Mouse (Mus musculus) MEL (cell line): ENCODE results near the gene Dpp4. TPM values are rescaled to one million over a fixed set of nuclear protein-coding genes. Genes with fewer than 3 reads are reported as not detected.

Experiments used
- DNase-seq: peaks from one replicate; pipeline ENCODE4 v3.0.0; 2011; ENCODE audit warnings: low read depth, low spot score
- H3K27ac ChIP-seq: 2 replicates; pipeline ENCODE4 v1.5.1; 2012; ENCODE audit warnings: low read depth, mild to moderate bottlenecking, control low read depth, low read length, moderate library complexity; ENCODE audit not compliant: control insufficient read depth
- H3K27me3 ChIP-seq, 2 experiments: fragments of 150-350 bp in 1 of 2; sonication (generic) in 1 of 2; 2 replicates each; pipeline ENCODE4 v1.6.1; 2012; ENCODE audit warnings: low read length in 2 of 2, mild to moderate bottlenecking in 2 of 2, improper control_type of control experiment in 1 of 2, moderate library complexity in 1 of 2; ENCODE audit not compliant: insufficient read depth in 2 of 2, control insufficient read depth in 1 of 2
- H3K36me3 ChIP-seq, 2 experiments: 2 replicates each; pipeline ENCODE4 v1.6.1; 2012 to 2014; ENCODE audit warnings: low read length in 2 of 2, improper control_type of control experiment in 1 of 2, inconsistent platforms in 1 of 2, mild to moderate bottlenecking in 1 of 2; ENCODE audit not compliant: insufficient read depth in 2 of 2, control insufficient read depth in 1 of 2
- H3K4me1 ChIP-seq, 2 experiments: fragments of 150-350 bp in 1 of 2; sonication (generic) in 1 of 2; 2 replicates each; pipeline ENCODE4 v1.6.1; 2012; ENCODE audit warnings: low read length in 2 of 2, improper control_type of control experiment in 1 of 2, mild to moderate bottlenecking in 1 of 2; ENCODE audit not compliant: insufficient read depth in 2 of 2, control insufficient read depth in 1 of 2
- H3K4me3 ChIP-seq, 2 experiments: fragments of 150-350 bp in 1 of 2; sonication (generic) in 1 of 2; 2 replicates each; pipeline ENCODE4 v1.5.1; 2012; ENCODE audit warnings: low read depth in 2 of 2, low read length in 2 of 2, mild to moderate bottlenecking in 2 of 2, moderate library complexity in 2 of 2, control low read depth in 1 of 2, improper control_type of control experiment in 1 of 2; ENCODE audit not compliant: control insufficient read depth in 1 of 2, insufficient read depth in 1 of 2
- H3K79me2 ChIP-seq: 2 replicates; pipeline ENCODE4 v1.6.1; 2012; ENCODE audit warnings: mild to moderate bottlenecking, low read length, moderate library complexity; ENCODE audit not compliant: control insufficient read depth, poor library complexity, insufficient read depth
- H3K9ac ChIP-seq: 2 replicates; pipeline ENCODE4 v1.6.1; 2012; ENCODE audit warnings: low read depth, mild to moderate bottlenecking, control low read depth, low read length, moderate library complexity; ENCODE audit not compliant: control insufficient read depth, poor library complexity, severe bottlenecking
- H3K9me3 ChIP-seq: fragments of 150-350 bp; sonication (generic); replicated peaks from 2 replicates; pipeline ENCODE4 v1.6.1; 2012; ENCODE audit warnings: mild to moderate bottlenecking, low read length, improper control_type of control experiment, moderate library complexity; ENCODE audit not compliant: insufficient read depth
- BHLHE40 ChIP-seq: IDR thresholded peaks from 2 replicates; pipeline ENCODE4 v1.6.1; 2012; ENCODE audit warnings: low read depth, mild to moderate bottlenecking, inconsistent platforms, low read length, improper control_type of control experiment, borderline replicate concordance
- CHD1 ChIP-seq: IDR thresholded peaks from 2 replicates; pipeline ENCODE4 v1.6.1; 2012; ENCODE audit warnings: low read depth, mild to moderate bottlenecking, inconsistent platforms, low read length, improper control_type of control experiment
- CHD2 ChIP-seq: IDR thresholded peaks from 2 replicates; pipeline ENCODE4 v1.6.1; 2011; ENCODE audit warnings: low read length, improper control_type of control experiment
- CTCF ChIP-seq, 3 experiments: IDR thresholded peaks in 2 of 3; conservative IDR thresholded peaks in 1 of 3; 2 replicates each; pipeline ENCODE4 v1.5.1; 2011 to 2012; ENCODE audit warnings: low read length in 3 of 3, low read depth in 2 of 3, mild to moderate bottlenecking in 2 of 3, improper control_type of control experiment in 1 of 3, inconsistent platforms in 1 of 3, mixed read lengths in 1 of 3, moderate library complexity in 1 of 3; ENCODE audit not compliant: control insufficient read depth in 1 of 3, insufficient read depth in 1 of 3, poor library complexity in 1 of 3, severe bottlenecking in 1 of 3
- E2F4 ChIP-seq: IDR thresholded peaks from 2 replicates; pipeline ENCODE4 v1.6.1; 2011; ENCODE audit warnings: low read depth, low read length, improper control_type of control experiment, borderline replicate concordance
- ELF1 ChIP-seq: IDR thresholded peaks from 2 replicates; pipeline ENCODE4 v1.6.1; 2014; ENCODE audit warnings: low read depth, mild to moderate bottlenecking, inconsistent platforms, low read length, improper control_type of control experiment, moderate library complexity
- EP300 ChIP-seq, 2 experiments: IDR thresholded peaks; 2 replicates each; pipeline ENCODE4 v1.6.1; 2011; ENCODE audit warnings: improper control_type of control experiment in 2 of 2, low read length in 2 of 2, low read depth in 1 of 2, mild to moderate bottlenecking in 1 of 2
- ETS1 ChIP-seq: IDR thresholded peaks from 2 replicates; pipeline ENCODE4 v1.6.1; 2012; ENCODE audit warnings: low read depth, mild to moderate bottlenecking, inconsistent platforms, low read length, improper control_type of control experiment, moderate library complexity
- GATA1 ChIP-seq: IDR thresholded peaks from 2 replicates; pipeline ENCODE4 v1.6.1; 2011; ENCODE audit warnings: low read depth, low read length, improper control_type of control experiment
- HCFC1 ChIP-seq: IDR thresholded peaks from 2 replicates; pipeline ENCODE4 v1.6.1; 2012; ENCODE audit warnings: low read depth, mild to moderate bottlenecking, inconsistent platforms, low read length, improper control_type of control experiment, moderate library complexity
- JUND ChIP-seq: IDR thresholded peaks from 2 replicates; pipeline ENCODE4 v1.6.1; 2011; ENCODE audit warnings: low read depth, mild to moderate bottlenecking, improper control_type of control experiment, low read length
- MAFK ChIP-seq: IDR thresholded peaks from 2 replicates; pipeline ENCODE4 v1.6.1; 2011; ENCODE audit warnings: low read depth, mild to moderate bottlenecking, low read length, improper control_type of control experiment, borderline replicate concordance
- MAX ChIP-seq: IDR thresholded peaks from 2 replicates; pipeline ENCODE4 v1.6.1; 2011; ENCODE audit warnings: low read length, improper control_type of control experiment
- MYC ChIP-seq: IDR thresholded peaks from 2 replicates; pipeline ENCODE4 v1.6.1; 2011; ENCODE audit warnings: low read depth, mild to moderate bottlenecking, low read length, improper control_type of control experiment, moderate library complexity
- POLR2AphosphoS2 ChIP-seq: IDR thresholded peaks from 2 replicates; pipeline ENCODE4 v1.6.1; 2011; ENCODE audit warnings: low read length, improper control_type of control experiment
- RCOR1 ChIP-seq: IDR thresholded peaks from 2 replicates; pipeline ENCODE4 v1.6.1; 2012; ENCODE audit warnings: low read depth, mild to moderate bottlenecking, inconsistent platforms, low read length, improper control_type of control experiment
- SIN3A ChIP-seq: IDR thresholded peaks from 2 replicates; pipeline ENCODE4 v1.6.1; 2012; ENCODE audit warnings: low read length, improper control_type of control experiment, inconsistent platforms
- SMC3 ChIP-seq: IDR thresholded peaks from 2 replicates; pipeline ENCODE4 v1.6.1; 2011; ENCODE audit warnings: low read depth, low read length, improper control_type of control experiment
- TCF12 ChIP-seq: IDR thresholded peaks from 2 replicates; pipeline ENCODE4 v1.6.1; 2014; ENCODE audit warnings: low read depth, mild to moderate bottlenecking, inconsistent platforms, low read length, improper control_type of control experiment, moderate library complexity
- UBTF ChIP-seq: IDR thresholded peaks from 2 replicates; pipeline ENCODE4 v1.6.1; 2012; ENCODE audit warnings: low read depth, mild to moderate bottlenecking, inconsistent platforms, low read length, improper control_type of control experiment, moderate library complexity, borderline replicate concordance; ENCODE audit not compliant: insufficient read depth
- ZC3H11A ChIP-seq: IDR thresholded peaks from 2 replicates; pipeline ENCODE4 v1.6.1; 2012; ENCODE audit warnings: low read depth, mild to moderate bottlenecking, inconsistent platforms, low read length, improper control_type of control experiment
- ZMIZ1 ChIP-seq: IDR thresholded peaks from 2 replicates; pipeline ENCODE4 v1.6.1; 2012; ENCODE audit warnings: low read depth, mild to moderate bottlenecking, inconsistent platforms, low read length, improper control_type of control experiment, moderate library complexity
- ZNF384 ChIP-seq: IDR thresholded peaks from 2 replicates; pipeline ENCODE4 v1.6.1; 2012; ENCODE audit warnings: low read depth, mild to moderate bottlenecking, inconsistent platforms, low read length, improper control_type of control experiment
- polyA plus RNA-seq, 2 experiments: library from polyadenylated mRNA; stranded (reverse) in 1 of 2; unstranded in 1 of 2; fragments of >175 nt in 1 of 2; fragments of >200 nt in 1 of 2; gene quantifications; 2 replicates each; pipeline versions ENCODE4 v1.2.1 to v1.2.4; 2012; ENCODE audit warnings: low replicate concordance in 2 of 2, low read depth in 1 of 2; ENCODE audit not compliant: insufficient read length in 2 of 2, insufficient read depth in 1 of 2, missing spikeins in 1 of 2
- total RNA-seq: library from RNA; depleted of rRNA; stranded (reverse); fragments of 300-350 nt; gene quantifications from 2 replicates; pipeline ENCODE4 v1.2.3, GENCODE M21; 2012

Gene Dpp4
- total and polyA plus RNA-seq, 3 experiments: 40.4 to 99.1 (median 64.1) TPM

- TF ChIP-seq ETS1: no peak; the same call in 1 of the 2 replicates
- TF ChIP-seq CHD1: peak; percentile 77; the same call in 1 of the 2 replicates
- TF ChIP-seq GATA1: no peak
- TF ChIP-seq TCF12: peak; percentile 63
Measured at GRCm38 (mm10) chr2:62411211-62412080, 585 bp downstream of the Dpp4 start (continued).

GRCm38 (mm10) chr2:62408701-62409201 is 3.3 kb downstream of the Dpp4 start:
- DNase-seq: peak; percentile 67
- no peaks in the 10 kb centered on the region for H3K27me3 ChIP-seq
- H3K79me2 ChIP-seq: peaks cover 54% of the 10 kb centered on the region
- H3K27ac ChIP-seq: peak overlapping the region; percentile 88
- peaks cover 18 to 40% of the 10 kb centered on the region in 2 experiments for H3K36me3 ChIP-seq
- peak overlapping the region; percentile 21 to 96 for H3K4me3 ChIP-seq
- peak overlapping the region; percentile 96 for H3K9ac ChIP-seq
- no peaks in the 10 kb centered on the region for H3K9me3 ChIP-seq
- TF ChIP-seq SMC3 (no peak), CHD2 (peak; percentile 15; the same call in 1 of the 2 replicates), EP300 (IDR thresholded peaks at IDR 0.05; ENCODE audit: low read depth in 1 of 2, low read length in 2 of 2) (peak; percentile 61 to 75; a peak in 3 of 4 replicates), HCFC1 (0 out of 2 replicates have a peak, but pooled peaks have one; percentile 34), GATA1 (peak; percentile 71; the same call in 1 of the 2 replicates), MYC (0 out of 2 replicates have a peak, but pooled peaks have one; percentile 28), MAX (peak; percentile 27; the same call in 1 of the 2 replicates), ZC3H11A (no peak), ETS1 (peak; percentile 79; the same call in 1 of the 2 replicates), ZNF384 (no peak), MAFK (peak; percentile 41; the same call in 1 of the 2 replicates), E2F4 (no peak), ZMIZ1 (peak; percentile 45), TCF12 (peak; percentile 62), RCOR1 (peak; percentile 92), UBTF (no peak), BHLHE40 (no peak), SIN3A (peak; percentile 74; the same call in 1 of the 2 replicates), POLR2AphosphoS2 (no peak; the same call in 1 of the 2 replicates), JUND (0 out of 2 replicates have a peak, but pooled peaks have one; percentile 8), CTCF (IDR thresholded peaks at IDR 0.05 in 2 of 3, conservative IDR thresholded peaks at IDR 0.05 in 1 of 3; ENCODE audit: control insufficient read depth in 1 of 3, insufficient read depth in 1 of 3, low read depth in 2 of 3, low read length in 3 of 3, poor library complexity in 1 of 3, severe bottlenecking in 1 of 3) (no peak), ELF1 (0 out of 2 replicates have a peak, but pooled peaks have one; percentile 13)
- H3K4me1 ChIP-seq: peaks cover 16 to 22% of the 10 kb centered on the region in 2 experiments
